Mouse (Mus musculus) spleen, adult 2 months (tissue): ENCODE data around the gene Cdkl2.

ENCODE experiments used
- CTCF ChIP-seq: fragments of 200-500 bp; IDR thresholded peaks from 2 replicates; pipeline ENCODE4 v1.5.1; 2011; ENCODE audit warnings: mild to moderate bottlenecking, inconsistent platforms; ENCODE audit not compliant: insufficient read depth, insufficient read length, insufficient replicate concordance; ENCODE audit errors: extremely low read depth
- POLR2A ChIP-seq: fragments of 200-500 bp; IDR thresholded peaks from 2 replicates; pipeline ENCODE4 v1.6.1; 2011; ENCODE audit warnings: low read depth, low read length, inconsistent platforms

DNA sequence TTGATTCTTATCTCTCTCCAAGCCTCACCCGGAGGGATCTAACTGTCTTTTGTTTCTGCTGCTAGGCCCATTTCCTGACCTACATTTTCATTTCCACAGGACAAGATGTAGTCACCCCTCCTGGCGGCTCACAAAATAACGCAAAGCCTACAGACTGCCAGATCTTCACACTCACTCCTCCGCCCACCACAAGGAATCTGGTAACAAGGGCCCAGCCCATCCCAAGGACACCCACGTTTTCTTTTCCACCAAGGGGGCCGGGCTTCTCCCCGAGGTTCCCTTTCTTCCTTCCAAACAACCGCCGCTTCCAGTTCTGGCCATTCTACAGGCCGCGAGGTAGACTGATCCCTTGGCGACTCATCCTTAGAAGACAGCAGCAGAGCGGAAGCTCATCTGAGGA is 49.1 kb downstream of the Cdkl2 start:
- TF ChIP-seq CTCF (no peak), POLR2A (no peak)
